Mouse (Mus musculus): ENCODE data around the gene Gm49393.
"Not testable (repeated sequence)": the region's sequence is repeated elsewhere in the genome, so short reads cannot be mapped to it uniquely, and the experiment has no call there.

- TF ChIP-seq POLR2A (IDR thresholded peaks at IDR 0.05; ENCODE audit: low read depth, low read length); CTCF (IDR thresholded peaks at IDR 0.05; ENCODE audit: borderline replicate concordance, insufficient read depth, low read length): not testable (repeated sequence)
These were observed 38.6 kb downstream of the Gm49393 start, which contains the start of gene Gm49392 for GRCm38 (mm10) chr13:60896794-60897193.
